Mouse (Mus musculus) limb, embryonic 15.5 days (tissue): Measurements from ENCODE around the gene Fam43b. TPM values are rescaled to one million over a fixed set of nuclear protein-coding genes. Genes with fewer than 3 reads are reported as not detected.
A peak's percentile ranks its signal among the peaks of the same experiment; 100 is the strongest.

Source experiments
- ATAC-seq: fragments of 200-750 bp; cut with Nextera tagmentation; 2 replicates; pipeline ENCODE4 v1.8.0; 2017; ENCODE audit warnings: low read depth, moderate TSS enrichment; ENCODE audit not compliant: insufficient number of reproducible peaks, low FRiP score, low TSS enrichment
- H3K27ac ChIP-seq: fragments of 300-500 bp; sonication (generic); 2 replicates; pipeline ENCODE4 v1.5.1; 2015; ENCODE audit warnings: moderate library complexity, mild to moderate bottlenecking, inconsistent platforms
- H3K27me3 ChIP-seq: fragments of 300-500 bp; sonication (generic); 2 replicates; pipeline ENCODE4 v1.6.1; 2015; ENCODE audit warnings: inconsistent platforms
- H3K36me3 ChIP-seq: fragments of 300-500 bp; sonication (generic); 2 replicates; pipeline ENCODE4 v1.6.1; 2015; ENCODE audit warnings: inconsistent platforms
- H3K4me1 ChIP-seq: fragments of 300-500 bp; sonication (generic); 2 replicates; pipeline ENCODE4 v1.6.1; 2015; ENCODE audit warnings: inconsistent platforms
- H3K4me2 ChIP-seq: fragments of 300-500 bp; sonication (generic); 2 replicates; pipeline ENCODE4 v1.6.1; 2015; ENCODE audit warnings: mild to moderate bottlenecking, inconsistent platforms
- H3K4me3 ChIP-seq: fragments of 300-500 bp; sonication (generic); 2 replicates; pipeline ENCODE4 v1.5.1; 2015; ENCODE audit warnings: mild to moderate bottlenecking, inconsistent platforms
- H3K9ac ChIP-seq: fragments of 300-500 bp; sonication (generic); 2 replicates; pipeline ENCODE4 v1.6.1; 2015; ENCODE audit warnings: inconsistent platforms
- H3K9me3 ChIP-seq: fragments of 300-500 bp; sonication (generic); 2 replicates; pipeline ENCODE4 v1.6.1; 2016; ENCODE audit warnings: inconsistent platforms
- WGBS: fragments of 180-500 bp; shearing (Covaris S2); methylation state at CpG from one replicate; pipeline ENCODE4 v1.1.7; 2015; 5-methylcytosine and 5-hydroxymethylcytosine counted together
- polyA plus RNA-seq: library from polyadenylated mRNA; unstranded; fragments of >200 nt; fragmentation: Nextera tagmentation; extraction: Ambion mirVana; gene quantifications from 2 replicates; pipeline ENCODE4 v1.2.1, GENCODE M21; 2015

Fam43b gene
- polyA plus RNA-seq, 1 experiment from 2014 or later, result 0.12 TPM

- 58% methylated on average over 5 of the region's 5 CpGs for WGBS
- Histone ChIP-seq H3K27me3 (peaks cover 66% of the 10 kb centered on the region), H3K9ac (no peak overlapping the region), H3K4me3 (no peak overlapping the region), H3K9me3 (no peaks in the 10 kb centered on the region), H3K4me1 (no peaks in the 10 kb centered on the region), H3K27ac (no peak overlapping the region), H3K36me3 (no peaks in the 10 kb centered on the region), H3K4me2 (no peak overlapping the region)
- no peak for ATAC-seq
Measured at GRCm38 (mm10) chr4:138416414-138416813, 20.1 kb upstream of the Fam43b start.

GRCm38 (mm10) chr4:138415991-138416390 is 19.7 kb upstream of the Fam43b start:
- Histone ChIP-seq H3K9ac (no peak overlapping the region), H3K27me3 (peaks cover 66% of the 10 kb centered on the region), H3K4me3 (no peak overlapping the region), H3K4me1 (no peaks in the 10 kb centered on the region), H3K27ac (no peak overlapping the region), H3K9me3 (no peaks in the 10 kb centered on the region), H3K4me2 (no peak overlapping the region), H3K36me3 (no peaks in the 10 kb centered on the region)
- WGBS, result 73% methylated on average over 3 of the region's 3 CpGs
- no peak for ATAC-seq

GRCm38 (mm10) chr4:138414725-138415124 is 18.4 kb upstream of the Fam43b start:
- 20% methylated on average over 6 of the region's 6 CpGs for WGBS

GRCm38 (mm10) chr4:138411504-138412121 is 15.3 kb upstream of the Fam43b start:
- H3K36me3 ChIP-seq, result no peaks in the 10 kb centered on the region
- no peak overlapping the region for H3K27ac ChIP-seq
- no peaks in the 10 kb centered on the region for H3K4me1 ChIP-seq
- H3K4me3 ChIP-seq, result no peak overlapping the region
- 39% methylated on average over 7 of the region's 7 CpGs for WGBS
- H3K4me2 ChIP-seq, result no peak overlapping the region
- H3K9ac ChIP-seq, result no peak overlapping the region
- ATAC-seq, result no peak
- no peaks in the 10 kb centered on the region for H3K9me3 ChIP-seq
- H3K27me3 ChIP-seq, result peaks cover 52% of the 10 kb centered on the region

More at GRCm38 (mm10) chr4:138414725-138415124, 18.4 kb upstream of the Fam43b start:
- no peak overlapping the region for H3K4me2 ChIP-seq
- no peak for ATAC-seq
- H3K4me1 ChIP-seq, result no peaks in the 10 kb centered on the region
- H3K9ac ChIP-seq, result no peak overlapping the region
- no peaks in the 10 kb centered on the region for H3K9me3 ChIP-seq
- H3K27ac ChIP-seq, result no peak overlapping the region
- no peaks in the 10 kb centered on the region for H3K36me3 ChIP-seq
- no peak overlapping the region for H3K4me3 ChIP-seq
- peaks cover 68% of the 10 kb centered on the region for H3K27me3 ChIP-seq

- Histone ChIP-seq H3K27ac (no peak overlapping the region), H3K36me3 (no peaks in the 10 kb centered on the region), H3K9me3 (no peaks in the 10 kb centered on the region), H3K4me2 (no peak overlapping the region), H3K4me1 (no peaks in the 10 kb centered on the region), H3K9ac (no peak overlapping the region), H3K4me3 (no peak overlapping the region), H3K27me3 (peaks cover 46% of the 10 kb centered on the region)
- WGBS, result 10% methylated on average over 5 of the region's 5 CpGs
- ATAC-seq, result no peak
Measured at GRCm38 (mm10) chr4:138411011-138411410, 14.7 kb upstream of the Fam43b start.

GRCm38 (mm10) chr4:138407479-138408194 is 11.3 kb upstream of the Fam43b start:
- Histone ChIP-seq H3K4me2 (no peak overlapping the region), H3K27me3 (peaks cover 27% of the 10 kb centered on the region)
- no peak for ATAC-seq

GRCm38 (mm10) chr4:138404806-138405205 is 8.5 kb upstream of the Fam43b start:
- H3K9me3 ChIP-seq, result no peaks in the 10 kb centered on the region
- no peaks in the 10 kb centered on the region for H3K4me1 ChIP-seq
- H3K9ac ChIP-seq, result no peak overlapping the region
- H3K27me3 ChIP-seq, result peaks cover 13% of the 10 kb centered on the region
- H3K4me3 ChIP-seq, result no peak overlapping the region
- H3K27ac ChIP-seq, result no peak overlapping the region
- no peaks in the 10 kb centered on the region for H3K36me3 ChIP-seq
- ATAC-seq, result no peak
- no peak overlapping the region for H3K4me2 ChIP-seq
- 8% methylated on average over 2 of the region's 2 CpGs for WGBS

More at GRCm38 (mm10) chr4:138407479-138408194, 11.3 kb upstream of the Fam43b start:
- WGBS, result 75% methylated on average over 12 of the region's 13 CpGs
- Histone ChIP-seq H3K4me3 (no peak overlapping the region), H3K9me3 (no peaks in the 10 kb centered on the region), H3K9ac (no peak overlapping the region), H3K4me1 (no peaks in the 10 kb centered on the region), H3K27ac (no peak overlapping the region), H3K36me3 (no peaks in the 10 kb centered on the region)

GRCm38 (mm10) chr4:138396711-138397110 is 383 bp upstream of the Fam43b start:
- H3K27me3 ChIP-seq, result peaks cover 85% of the 10 kb centered on the region
- peak overlapping the region; percentile 39 for H3K4me3 ChIP-seq
- no peak overlapping the region for H3K9ac ChIP-seq
- no peak overlapping the region for H3K27ac ChIP-seq
- 4% methylated on average over 8 of the region's 8 CpGs for WGBS
- H3K4me2 ChIP-seq, result peak overlapping the region; percentile 79
- no peak for ATAC-seq
- H3K9me3 ChIP-seq, result no peaks in the 10 kb centered on the region
- H3K4me1 ChIP-seq, result peaks cover 20% of the 10 kb centered on the region
- H3K36me3 ChIP-seq, result no peaks in the 10 kb centered on the region

- Histone ChIP-seq H3K27ac (no peak overlapping the region), H3K36me3 (no peaks in the 10 kb centered on the region), H3K4me1 (peaks cover 20% of the 10 kb centered on the region), H3K9me3 (no peaks in the 10 kb centered on the region), H3K9ac (no peak overlapping the region), H3K4me2 (peak overlapping the region; percentile 79), H3K27me3 (peaks cover 93% of the 10 kb centered on the region), H3K4me3 (peak overlapping the region; percentile 39)
- ATAC-seq, result no peak
- WGBS, result under 1% methylated on average over 102 of the region's 103 CpGs
Measured at GRCm38 (mm10) chr4:138395087-138395970, 999 bp downstream of the Fam43b start.

- Histone ChIP-seq H3K9ac (no peak overlapping the region), H3K4me2 (no peak overlapping the region), H3K36me3 (no peaks in the 10 kb centered on the region), H3K4me3 (no peak overlapping the region), H3K27ac (no peak overlapping the region), H3K27me3 (peaks cover 82% of the 10 kb centered on the region), H3K9me3 (no peaks in the 10 kb centered on the region), H3K4me1 (peaks cover 20% of the 10 kb centered on the region)
- 60% methylated on average over 7 of the region's 7 CpGs for WGBS
- ATAC-seq, result no peak
Measured at GRCm38 (mm10) chr4:138393703-138394102, 2.6 kb downstream of the Fam43b start.

- H3K9ac ChIP-seq, result no peak overlapping the region
- no peaks in the 10 kb centered on the region for H3K36me3 ChIP-seq
- H3K4me2 ChIP-seq, result no peak overlapping the region
- no peak for ATAC-seq
- no peaks in the 10 kb centered on the region for H3K4me1 ChIP-seq
- H3K4me3 ChIP-seq, result no peak overlapping the region
- H3K27ac ChIP-seq, result no peak overlapping the region
- WGBS, result 45% methylated on average over 4 of the region's 4 CpGs
- no peaks in the 10 kb centered on the region for H3K9me3 ChIP-seq
- H3K27me3 ChIP-seq, result peaks cover 3% of the 10 kb centered on the region
Measured at GRCm38 (mm10) chr4:138383789-138384188, 12.5 kb downstream of the Fam43b start.

- Histone ChIP-seq H3K27me3 (peaks cover 3% of the 10 kb centered on the region), H3K4me3 (no peak overlapping the region), H3K4me1 (no peaks in the 10 kb centered on the region), H3K9ac (no peak overlapping the region), H3K27ac (no peak overlapping the region), H3K36me3 (no peaks in the 10 kb centered on the region), H3K4me2 (no peak overlapping the region), H3K9me3 (no peaks in the 10 kb centered on the region)
- no peak for ATAC-seq
- WGBS, result 70% methylated on average over 6 of the region's 6 CpGs
Measured at GRCm38 (mm10) chr4:138382462-138382861, 13.9 kb downstream of the Fam43b start.
